Mouse (Mus musculus) myocyte (in vitro differentiated cells): ENCODE results near the gene Kcnn4.

Experiments used
- E2F4 ChIP-seq: IDR thresholded peaks from one replicate; pipeline ENCODE4 v1.6.1; 2011; ENCODE audit warnings: mild to moderate bottlenecking, control low read depth, moderate library complexity; ENCODE audit not compliant: insufficient read depth
- MAX ChIP-seq: IDR thresholded peaks from one replicate; pipeline ENCODE4 v1.6.1; 2011; ENCODE audit warnings: low read depth, mild to moderate bottlenecking, control low read depth
- MYOD1 ChIP-seq, 3 experiments: IDR thresholded peaks; one replicate each; pipeline ENCODE4 v1.6.1; 2011; ENCODE audit warnings: control low read depth in 2 of 3, low read depth in 2 of 3, mild to moderate bottlenecking in 2 of 3, moderate library complexity in 1 of 3; ENCODE audit not compliant: insufficient read length in 2 of 3, control insufficient read depth in 1 of 3
- MYOG ChIP-seq, 3 experiments: IDR thresholded peaks; one replicate each; pipeline ENCODE4 v1.6.1; 2011; ENCODE audit warnings: control low read depth in 2 of 3, low read depth in 2 of 3, mild to moderate bottlenecking in 2 of 3; ENCODE audit not compliant: insufficient read length in 2 of 3, control insufficient read depth in 1 of 3, insufficient read depth in 1 of 3
- POLR2A ChIP-seq: IDR thresholded peaks from one replicate; pipeline ENCODE4 v1.6.1; 2011; ENCODE audit warnings: low read depth, mild to moderate bottlenecking, control low read depth, moderate library complexity; ENCODE audit not compliant: insufficient read length
- POLR2AphosphoS2 ChIP-seq: IDR thresholded peaks from one replicate; pipeline ENCODE4 v1.6.1; 2011; ENCODE audit warnings: low read depth, control low read depth; ENCODE audit not compliant: insufficient read length
- REST ChIP-seq: IDR thresholded peaks from one replicate; pipeline ENCODE4 v1.6.1; 2011; ENCODE audit warnings: mild to moderate bottlenecking, control low read depth, moderate library complexity; ENCODE audit not compliant: insufficient read depth, insufficient read length
- SRF ChIP-seq: IDR thresholded peaks from one replicate; pipeline ENCODE4 v1.6.1; 2011; ENCODE audit warnings: low read depth; ENCODE audit not compliant: control insufficient read depth, insufficient read length
- TCF12 ChIP-seq: IDR thresholded peaks from one replicate; pipeline ENCODE4 v1.6.1; 2011; ENCODE audit warnings: mild to moderate bottlenecking, control low read depth; ENCODE audit not compliant: poor library complexity, insufficient read depth, severe bottlenecking
- TCF3 ChIP-seq: IDR thresholded peaks from one replicate; pipeline ENCODE4 v1.6.1; 2011; ENCODE audit warnings: low read depth, control low read depth; ENCODE audit not compliant: insufficient read length
- USF1 ChIP-seq: IDR thresholded peaks from one replicate; pipeline ENCODE4 v1.6.1; 2011; ENCODE audit warnings: low read depth, mild to moderate bottlenecking, control low read depth, moderate library complexity

DNA sequence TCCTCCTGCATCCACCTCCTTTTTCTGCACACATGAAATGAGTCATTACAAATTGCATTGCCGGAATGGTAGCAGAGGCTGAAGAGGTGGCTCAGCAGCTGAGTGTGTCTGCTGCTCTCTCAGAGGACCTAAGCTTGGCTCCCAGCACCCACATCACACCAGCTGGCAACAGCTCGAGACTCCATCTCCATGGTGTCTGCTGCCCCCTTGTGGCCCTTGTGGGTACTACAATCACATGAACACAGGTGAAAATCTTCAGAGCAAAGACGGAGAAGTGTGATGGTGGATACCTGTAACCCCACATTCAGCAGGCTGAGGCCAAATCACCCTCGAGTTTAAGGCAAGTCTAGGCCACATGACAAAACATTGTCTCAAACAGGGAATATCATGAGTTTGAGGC lies 12.2 kb upstream of the Kcnn4 start:
- no peak for TF ChIP-seq POLR2A
- no peak for TF ChIP-seq POLR2AphosphoS2
- TF ChIP-seq E2F4 = no peak
- TF ChIP-seq TCF12 = no peak
- TF ChIP-seq MAX = no peak
- TF ChIP-seq TCF3 = no peak
- TF ChIP-seq REST = no peak
- no peak for TF ChIP-seq USF1
- TF ChIP-seq SRF = no peak
- TF ChIP-seq MYOG (IDR thresholded peaks at IDR 0.05; ENCODE audit: control insufficient read depth in 1 of 3, insufficient read depth in 1 of 3, insufficient read length in 2 of 3, low read depth in 2 of 3) = no peak
- no peak for TF ChIP-seq MYOD1 (IDR thresholded peaks at IDR 0.05; ENCODE audit: control insufficient read depth in 1 of 3, insufficient read length in 2 of 3, low read depth in 2 of 3)
